Mouse (Mus musculus): ENCODE measurements at regions not wholly inside any gene's neighbourhood (a gene's known extent, or its start where the extent isn't known, plus 50 kb on each side); places are given as distances from the start of the nearest gene placed in this dataset.

DNA sequence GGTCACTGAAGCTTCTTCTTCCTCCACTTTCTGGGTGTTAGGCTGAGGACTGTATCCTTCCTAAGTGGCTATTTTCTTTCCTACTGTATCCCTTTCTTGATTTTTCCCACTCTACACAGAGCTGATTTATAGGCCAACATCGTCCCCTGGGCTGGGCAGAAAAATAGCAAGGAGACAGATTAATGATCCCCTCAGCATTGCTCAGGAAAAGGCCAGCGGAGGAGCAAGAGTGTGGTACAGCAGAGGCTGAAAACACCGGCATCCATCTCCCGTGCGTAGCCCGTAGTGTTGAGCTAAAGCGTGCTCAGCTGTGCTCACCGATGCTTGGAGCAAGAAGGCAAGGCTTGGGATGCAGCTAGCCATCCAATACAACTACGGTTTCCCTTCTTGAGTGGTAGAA, 62.2 kb upstream of the Cadm1 start:
- TF ChIP-seq CTCF (IDR thresholded peaks at IDR 0.05; ENCODE audit: control insufficient read depth, insufficient read depth, low read length) (no peak), POLR2A (IDR thresholded peaks at IDR 0.05; ENCODE audit: borderline replicate concordance, control insufficient read depth, low read depth, low read length) (no peak)

Data from bone marrow, adult 2 months (tissue).